Mouse (Mus musculus) heart, embryonic 15.5 days (tissue): ENCODE data around the gene Edn2. TPM values are rescaled to one million over a fixed set of nuclear protein-coding genes. Genes with fewer than 3 reads are reported as not detected.

Experiments used
- ATAC-seq: fragments of 200-750 bp; cut with Nextera tagmentation; replicated peaks from 2 replicates; pipeline ENCODE4 v1.8.0; 2017; ENCODE audit warnings: low read depth, moderate TSS enrichment; ENCODE audit not compliant: insufficient number of reproducible peaks, insufficient read depth, low FRiP score
- H3K27ac ChIP-seq: fragments of 300-500 bp; sonication (generic); 2 replicates; pipeline ENCODE4 v1.5.1; 2015; ENCODE audit warnings: mild to moderate bottlenecking, inconsistent platforms
- H3K27me3 ChIP-seq: fragments of 300-500 bp; sonication (generic); 2 replicates; pipeline ENCODE4 v1.6.1; 2015; ENCODE audit warnings: inconsistent platforms
- H3K36me3 ChIP-seq: fragments of 300-500 bp; sonication (generic); 2 replicates; pipeline ENCODE4 v1.6.1; 2015; ENCODE audit warnings: mild to moderate bottlenecking, inconsistent platforms
- H3K4me1 ChIP-seq: fragments of 300-500 bp; sonication (generic); replicated peaks from 2 replicates; pipeline ENCODE4 v1.6.1; 2015; ENCODE audit warnings: inconsistent platforms
- H3K4me2 ChIP-seq: fragments of 300-500 bp; sonication (generic); 2 replicates; pipeline ENCODE4 v1.6.1; 2015; ENCODE audit warnings: inconsistent platforms, mild to moderate bottlenecking, moderate library complexity
- H3K4me3 ChIP-seq: fragments of 300-500 bp; sonication (generic); 2 replicates; pipeline ENCODE4 v1.5.1; 2015; ENCODE audit warnings: mild to moderate bottlenecking, inconsistent platforms
- H3K9ac ChIP-seq: fragments of 300-500 bp; sonication (generic); 2 replicates; pipeline ENCODE4 v1.6.1; 2015; ENCODE audit warnings: mild to moderate bottlenecking, inconsistent platforms
- H3K9me3 ChIP-seq: fragments of 300-500 bp; sonication (generic); replicated peaks from 2 replicates; pipeline ENCODE4 v1.6.1; 2016; ENCODE audit warnings: inconsistent platforms
- WGBS: fragments of 180-500 bp; shearing (Covaris S2); methylation state at CpG from one replicate; pipeline ENCODE4 v1.1.7; 2015; ENCODE audit warnings: mixed read lengths; 5-methylcytosine and 5-hydroxymethylcytosine counted together
- polyA plus RNA-seq: library from polyadenylated mRNA; unstranded; fragments of >200 nt; fragmentation: Nextera tagmentation; extraction: Ambion mirVana; gene quantifications from 2 replicates; pipeline ENCODE4 v1.2.1, GENCODE M21; 2015

Edn2 gene
- polyA plus RNA-seq, 1 experiment from 2014 or later: 0.54 TPM

GRCm38 (mm10) chr4:120186441-120186840 is 25.4 kb downstream of the Edn2 start:
- Histone ChIP-seq H3K27me3 (peaks cover 25% of the 10 kb centered on the region), H3K4me3 (no peak overlapping the region), H3K9ac (no peak overlapping the region), H3K9me3 (no peaks in the 10 kb centered on the region), H3K4me2 (no peak overlapping the region), H3K36me3 (no peaks in the 10 kb centered on the region), H3K27ac (no peak overlapping the region), H3K4me1 (peaks cover 13% of the 10 kb centered on the region)
- ATAC-seq: no peak
- 79% methylated on average over 1 of the region's 1 CpGs for WGBS

- H3K4me3 ChIP-seq: no peak overlapping the region
- WGBS: 2% methylated on average over 4 of the region's 4 CpGs
- no peak overlapping the region for H3K27ac ChIP-seq
- ATAC-seq: no peak
- H3K27me3 ChIP-seq: peaks cover 25% of the 10 kb centered on the region
- H3K36me3 ChIP-seq: no peaks in the 10 kb centered on the region
- no peak overlapping the region for H3K9ac ChIP-seq
- H3K4me1 ChIP-seq: peaks cover 13% of the 10 kb centered on the region
- H3K4me2 ChIP-seq: no peak overlapping the region
- no peaks in the 10 kb centered on the region for H3K9me3 ChIP-seq
Observed at GRCm38 (mm10) chr4:120186934-120187333, 25.9 kb downstream of the Edn2 start.

GRCm38 (mm10) chr4:120188204-120188603 is 27.2 kb downstream of the Edn2 start:
- Histone ChIP-seq H3K4me2 (no peak overlapping the region), H3K9me3 (no peaks in the 10 kb centered on the region), H3K36me3 (no peaks in the 10 kb centered on the region), H3K9ac (no peak overlapping the region), H3K4me1 (peaks cover 13% of the 10 kb centered on the region), H3K27ac (no peak overlapping the region), H3K4me3 (no peak overlapping the region), H3K27me3 (peaks cover 24% of the 10 kb centered on the region)
- ATAC-seq: no peak
- 76% methylated on average over 6 of the region's 6 CpGs for WGBS

GRCm38 (mm10) chr4:120188651-120189161 is 27.7 kb downstream of the Edn2 start:
- Histone ChIP-seq H3K27ac (no peak overlapping the region), H3K4me3 (no peak overlapping the region), H3K9me3 (no peaks in the 10 kb centered on the region), H3K27me3 (peaks cover 20% of the 10 kb centered on the region), H3K36me3 (no peaks in the 10 kb centered on the region), H3K4me2 (no peak overlapping the region), H3K9ac (no peak overlapping the region), H3K4me1 (peaks cover 13% of the 10 kb centered on the region)
- 68% methylated on average over 10 of the region's 10 CpGs for WGBS
- no peak; the same call in 1 of the 2 replicates for ATAC-seq

- H3K4me3 ChIP-seq: no peak overlapping the region
- H3K4me1 ChIP-seq: peaks cover 13% of the 10 kb centered on the region
- WGBS: 41% methylated on average over 2 of the region's 2 CpGs
Observed at GRCm38 (mm10) chr4:120189941-120190340, 28.9 kb downstream of the Edn2 start.

GRCm38 (mm10) chr4:120191987-120192386 is 31.0 kb downstream of the Edn2 start:
- peaks cover 13% of the 10 kb centered on the region for H3K4me1 ChIP-seq
- no peak for ATAC-seq

More at GRCm38 (mm10) chr4:120189941-120190340, 28.9 kb downstream of the Edn2 start:
- Histone ChIP-seq H3K36me3 (no peaks in the 10 kb centered on the region), H3K27me3 (peaks cover 19% of the 10 kb centered on the region), H3K9me3 (no peaks in the 10 kb centered on the region), H3K9ac (no peak overlapping the region), H3K27ac (no peak overlapping the region), H3K4me2 (no peak overlapping the region)
- no peak for ATAC-seq

GRCm38 (mm10) chr4:120194026-120194425 is 33.0 kb downstream of the Edn2 start:
- no peaks in the 10 kb centered on the region for H3K36me3 ChIP-seq
- 67% methylated on average over 5 of the region's 5 CpGs for WGBS
- no peak overlapping the region for H3K9ac ChIP-seq
- peaks cover 1% of the 10 kb centered on the region; the same call in 1 of the 2 replicates for H3K4me1 ChIP-seq
- no peak overlapping the region for H3K4me3 ChIP-seq
- no peak overlapping the region for H3K4me2 ChIP-seq
- H3K9me3 ChIP-seq: no peaks in the 10 kb centered on the region
- no peak for ATAC-seq
- peaks cover 11% of the 10 kb centered on the region; the same call in 1 of the 2 replicates for H3K27me3 ChIP-seq
- H3K27ac ChIP-seq: no peak overlapping the region

More at GRCm38 (mm10) chr4:120191987-120192386, 31.0 kb downstream of the Edn2 start:
- Histone ChIP-seq H3K27me3 (peaks cover 16% of the 10 kb centered on the region; the same call in 1 of the 2 replicates), H3K4me3 (no peak overlapping the region), H3K27ac (no peak overlapping the region), H3K9ac (no peak overlapping the region), H3K9me3 (no peaks in the 10 kb centered on the region), H3K4me2 (no peak overlapping the region), H3K36me3 (no peaks in the 10 kb centered on the region)
- 72% methylated on average over 2 of the region's 2 CpGs for WGBS

- Histone ChIP-seq H3K9me3 (no peaks in the 10 kb centered on the region), H3K9ac (no peak overlapping the region), H3K36me3 (no peaks in the 10 kb centered on the region), H3K4me1 (peaks cover 7% of the 10 kb centered on the region), H3K4me2 (no peak overlapping the region), H3K27me3 (0 out of 2 replicates have a peak, but pooled peaks cover 3% of the 10 kb centered on the region), H3K4me3 (no peak overlapping the region), H3K27ac (no peak overlapping the region)
- no peak for ATAC-seq
Observed at GRCm38 (mm10) chr4:120194965-120195364, 34.0 kb downstream of the Edn2 start.

DNA sequence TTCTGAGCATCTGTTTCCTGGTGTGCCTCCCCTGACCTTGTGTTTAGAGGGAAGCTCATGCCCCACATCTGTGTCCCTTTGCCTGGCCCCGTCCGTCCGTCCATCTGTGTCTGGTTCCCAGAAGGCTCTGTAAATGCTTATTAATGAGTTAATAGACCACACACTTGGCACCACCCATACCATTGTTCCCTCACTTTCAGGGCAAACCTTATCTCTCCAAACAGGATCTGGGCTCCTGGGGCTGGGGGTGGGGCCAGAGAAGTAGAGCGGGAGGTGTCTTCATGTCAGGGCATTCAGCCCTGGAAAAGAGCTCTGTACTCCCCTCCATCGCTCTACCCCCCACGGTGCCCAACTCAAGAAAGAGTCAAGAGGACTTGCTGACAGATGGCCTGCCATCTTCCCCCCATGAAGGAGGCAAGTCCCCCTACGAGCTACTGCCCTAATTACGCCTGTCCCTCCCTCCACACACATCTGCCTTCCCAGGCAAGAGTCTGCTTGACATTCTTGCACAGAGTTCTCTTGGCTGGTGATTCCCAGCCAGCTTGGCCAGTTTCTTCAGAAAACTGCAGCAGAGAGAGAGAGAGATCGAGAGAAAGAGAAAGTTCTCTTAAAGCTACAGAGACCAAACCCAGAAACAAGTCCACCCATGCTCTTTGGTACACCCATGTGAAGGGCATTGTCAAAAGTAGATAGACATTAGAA is 38.3 kb downstream of the Edn2 start:
- Histone ChIP-seq H3K9me3 (no peaks in the 10 kb centered on the region), H3K36me3 (no peaks in the 10 kb centered on the region), H3K27me3 (no peaks in the 10 kb centered on the region), H3K4me1 (peaks cover 18% of the 10 kb centered on the region), H3K4me2 (no peak overlapping the region), H3K4me3 (no peak overlapping the region), H3K9ac (no peak overlapping the region), H3K27ac (no peak overlapping the region)
- 33% methylated on average over 9 of the region's 9 CpGs for WGBS
- peak; percentile 41; the same call in 1 of the 2 replicates for ATAC-seq

- Histone ChIP-seq H3K4me1 (peaks cover 22% of the 10 kb centered on the region), H3K27ac (no peak overlapping the region), H3K9me3 (no peaks in the 10 kb centered on the region), H3K4me3 (no peak overlapping the region), H3K36me3 (no peaks in the 10 kb centered on the region), H3K4me2 (no peak overlapping the region), H3K9ac (no peak overlapping the region), H3K27me3 (no peaks in the 10 kb centered on the region)
- ATAC-seq: no peak
- 75% methylated on average over 7 of the region's 7 CpGs for WGBS
Observed at GRCm38 (mm10) chr4:120200551-120201266, 39.7 kb downstream of the Edn2 start.

GRCm38 (mm10) chr4:120204357-120204942 is 43.4 kb downstream of the Edn2 start:
- ATAC-seq: no peak
- H3K27me3 ChIP-seq: no peaks in the 10 kb centered on the region
- peaks cover 16% of the 10 kb centered on the region for H3K4me1 ChIP-seq
- H3K27ac ChIP-seq: no peak overlapping the region
- H3K36me3 ChIP-seq: no peaks in the 10 kb centered on the region
- no peak overlapping the region for H3K9ac ChIP-seq
- H3K4me3 ChIP-seq: no peak overlapping the region
- H3K9me3 ChIP-seq: no peaks in the 10 kb centered on the region
- no peak overlapping the region for H3K4me2 ChIP-seq
- WGBS: 43% methylated on average over 9 of the region's 9 CpGs
